Mouse (Mus musculus): ENCODE measurements around the gene Prkcb.

GRCm38 (mm10) chr7:122341813-122342212, 53.3 kb downstream of the Prkcb start:
- TF ChIP-seq GATA1 (IDR thresholded peaks at IDR 0.05; ENCODE audit: borderline replicate concordance, low read length) = no peak
- TF ChIP-seq FLI1 (IDR thresholded peaks at IDR 0.05; ENCODE audit: low read length) = no peak

Measured in megakaryocyte, embryonic 14.5 days (primary cell).